ENCODE assay signal across 8 mouse cellular contexts in genomic region chr11:74771234-74771633, GRCm38 (mm10). TPM values are rescaled to one million over a fixed set of nuclear protein-coding genes. Genes with fewer than 3 reads are reported as not detected.
A peak's percentile ranks its signal among the peaks of the same experiment; 100 is the strongest.
DNase-seq lines count a peak whose midpoint lies in the region; ATAC-seq and TF ChIP-seq lines count a peak whose summit lies in the region.

No protein-coding gene starts in this region.

- peak overlapping the region; percentile 92 for H3K4me3 ChIP-seq in gastrocnemius, adult 2 months
- H3K4me3 ChIP-seq in CH12.LX (replicated peaks in 1 of 3; ENCODE audit: low read depth in 2 of 3, low read length in 2 of 3, poor library complexity in 1 of 3) = peak overlapping the region; percentile 79 to 88 (median 86)
- peak overlapping the region; percentile 91 for H3K4me3 ChIP-seq in embryonic facial prominence, embryonic 13.5 days
- H3K4me3 ChIP-seq in limb, embryonic 15.5 days = peak overlapping the region; percentile 86
- H3K4me3 ChIP-seq in stomach, embryonic 14.5 days (ENCODE audit: low read depth, low read length) = peak overlapping the region; percentile 54

- no peak for TF ChIP-seq CTCF in gastrocnemius, adult 2 months (IDR thresholded peaks at IDR 0.05)
- TF ChIP-seq CTCF in CH12.LX (conservative IDR thresholded peaks at IDR 0.05 in 1 of 2, IDR thresholded peaks at IDR 0.05 in 1 of 2; ENCODE audit: low read depth in 2 of 2, low read length in 2 of 2) = no peak

- peak overlapping the region; percentile 42 for H3K4me2 ChIP-seq in CH12.LX (ENCODE audit: insufficient read depth, low read depth, poor library complexity, severe bottlenecking)
- peak overlapping the region; percentile 77 for H3K4me2 ChIP-seq in embryonic facial prominence, embryonic 13.5 days
- peak overlapping the region; percentile 76 for H3K4me2 ChIP-seq in limb, embryonic 15.5 days
- peak overlapping the region; percentile 74 for H3K4me2 ChIP-seq in stomach, embryonic 14.5 days (replicated peaks; ENCODE audit: low read depth, low read length)

- H3K27ac ChIP-seq in gastrocnemius, adult 2 months = peak overlapping the region; percentile 89
- peak overlapping the region; percentile 81 for H3K27ac ChIP-seq in CH12.LX (ENCODE audit: insufficient read depth, low read depth)
- peak overlapping the region; percentile 96 for H3K27ac ChIP-seq in embryonic facial prominence, embryonic 13.5 days
- peak overlapping the region; percentile 95 for H3K27ac ChIP-seq in limb, embryonic 15.5 days
- H3K27ac ChIP-seq in stomach, embryonic 14.5 days (ENCODE audit: low read length) = peak overlapping the region; percentile 83

- TF ChIP-seq RAD21 in CH12.LX (IDR thresholded peaks at IDR 0.05; ENCODE audit: low read depth, low read length) = no peak

- no peak for TF ChIP-seq EP300 in CH12.LX (IDR thresholded peaks at IDR 0.05; ENCODE audit: low read length)

- H3K79me2 ChIP-seq in CH12.LX (replicated peaks; ENCODE audit: control insufficient read depth, extremely low read depth, insufficient read depth, poor library complexity, severe bottlenecking) = peaks cover 52% of the 10 kb centered on the region

- in situ Hi-C loops in CH12.LX (cut with MboI; ENCODE audit: low pct_ligation_motif_present, low pct_unique_long_range_greater_than_20kb, low sequenced_read_pairs) = no loop called here

- H3K4me1 ChIP-seq in CH12.LX (ENCODE audit: control insufficient read depth in 1 of 2, insufficient read depth in 2 of 2) = peaks cover 4 to 39% of the 10 kb centered on the region in 2 experiments
- peaks cover 20% of the 10 kb centered on the region for H3K4me1 ChIP-seq in embryonic facial prominence, embryonic 13.5 days
- peaks cover 15% of the 10 kb centered on the region for H3K4me1 ChIP-seq in limb, embryonic 15.5 days
- H3K4me1 ChIP-seq in stomach, embryonic 14.5 days (ENCODE audit: control insufficient read depth, insufficient read depth, low read length) = peaks cover 6% of the 10 kb centered on the region; the same call in 1 of the 2 replicates

- H3K9ac ChIP-seq in CH12.LX (ENCODE audit: insufficient read depth, low read depth) = peak overlapping the region; percentile 88
- H3K9ac ChIP-seq in embryonic facial prominence, embryonic 13.5 days = peak overlapping the region; percentile 91
- peak overlapping the region; percentile 80 for H3K9ac ChIP-seq in limb, embryonic 15.5 days
- H3K9ac ChIP-seq in stomach, embryonic 14.5 days (replicated peaks; ENCODE audit: low read depth, low read length) = peak overlapping the region; percentile 53

- DNase-seq in gastrocnemius, adult 2 months = no peak
- no peak for DNase-seq in gastrocnemius, postnatal 25 days
- peak; percentile 60 for DNase-seq in CH12.LX (ENCODE audit: extremely low read depth)
- no peak for DNase-seq in embryo, embryonic 10 days (ENCODE audit: low spot score)
- no peak for DNase-seq in right cerebral cortex, postnatal 36 days (ENCODE audit: low spot score in 2 of 2)

- H3K36me3 ChIP-seq in CH12.LX (replicated peaks in 1 of 2; ENCODE audit: control insufficient read depth in 1 of 2, insufficient read depth in 1 of 2, low read length in 1 of 2) = peaks cover 23 to 39% of the 10 kb centered on the region in 2 experiments
- peaks cover 32% of the 10 kb centered on the region for H3K36me3 ChIP-seq in embryonic facial prominence, embryonic 13.5 days
- H3K36me3 ChIP-seq in limb, embryonic 15.5 days = peaks cover 30% of the 10 kb centered on the region
- H3K36me3 ChIP-seq in stomach, embryonic 14.5 days (ENCODE audit: control insufficient read depth, insufficient read depth, low read length) = peaks cover 14% of the 10 kb centered on the region

- no peak for ATAC-seq in embryonic facial prominence, embryonic 13.5 days (ENCODE audit: insufficient number of reproducible peaks, insufficient read depth, low FRiP score, low TSS enrichment, low read depth)
- no peak for ATAC-seq in limb, embryonic 15.5 days (ENCODE audit: insufficient number of reproducible peaks, low FRiP score, low TSS enrichment, low read depth)
- no peak for ATAC-seq in stomach, embryonic 14.5 days (ENCODE audit: insufficient number of reproducible peaks, insufficient read depth, low FRiP score, low read depth)

- intact Hi-C loops in gastrocnemius, adult 2 months (cut with DNase I) = loop anchor here (2.0 kb wide), 1 partner anchor 48 kb away; no protein-coding TSS in a partner anchor

- no peaks in the 10 kb centered on the region for H3K9me3 ChIP-seq in CH12.LX (replicated peaks; ENCODE audit: low read length)
- no peaks in the 10 kb centered on the region for H3K9me3 ChIP-seq in embryonic facial prominence, embryonic 13.5 days
- H3K9me3 ChIP-seq in limb, embryonic 15.5 days = no peaks in the 10 kb centered on the region
- H3K9me3 ChIP-seq in stomach, embryonic 14.5 days (ENCODE audit: control insufficient read depth, low read depth, low read length) = no peaks in the 10 kb centered on the region

- 13% methylated on average over 8 of the region's 8 CpGs for WGBS in embryonic facial prominence, embryonic 13.5 days
- 11% methylated on average over 8 of the region's 8 CpGs for WGBS in limb, embryonic 15.5 days
- 13% methylated on average over 8 of the region's 8 CpGs for WGBS in stomach, embryonic 14.5 days

- TF ChIP-seq POLR2A in CH12.LX (IDR thresholded peaks at IDR 0.05; ENCODE audit: low read depth, low read length) = no peak

- no peaks in the 10 kb centered on the region for H3K27me3 ChIP-seq in CH12.LX (replicated peaks)
- no peaks in the 10 kb centered on the region for H3K27me3 ChIP-seq in embryonic facial prominence, embryonic 13.5 days
- no peaks in the 10 kb centered on the region for H3K27me3 ChIP-seq in limb, embryonic 15.5 days
- H3K27me3 ChIP-seq in stomach, embryonic 14.5 days (ENCODE audit: control insufficient read depth, insufficient read depth, low read length) = no peaks in the 10 kb centered on the region

- dilution Hi-C loops in CH12.LX (cut with MboI; ENCODE audit: extremely low pct_ligation_motif_present, extremely low pct_unique_long_range_greater_than_20kb, low sequenced_read_pairs) = no loop called here

TF ChIP-seq in CH12.LX, 34 proteins besides CTCF, POLR2A, EP300 and RAD21:
- TF ChIP-seq SMC3 (IDR thresholded peaks at IDR 0.05; ENCODE audit: low read depth, low read length) (no peak), ETS1 (conservative IDR thresholded peaks at IDR 0.05; ENCODE audit: low read depth, low read length) (no peak), GABPA (IDR thresholded peaks at IDR 0.05; ENCODE audit: insufficient replicate concordance, low read depth, low read length) (no peak), BHLHE40 (IDR thresholded peaks at IDR 0.05; ENCODE audit: low read depth, low read length) (peak; percentile 83), USF2 (conservative IDR thresholded peaks at IDR 0.05; ENCODE audit: low read depth, low read length) (0 out of 2 replicates have a peak, but pooled peaks have one; percentile 2), JUN (IDR thresholded peaks at IDR 0.05; ENCODE audit: insufficient read depth, low read depth, low read length) (no peak), MXI1 (IDR thresholded peaks at IDR 0.05; ENCODE audit: low read depth, low read length) (peak; percentile 69; the same call in 1 of the 2 replicates), SIN3A (IDR thresholded peaks at IDR 0.05; ENCODE audit: low read length) (peak; percentile 66), CHD1 (IDR thresholded peaks at IDR 0.05; ENCODE audit: low read depth, low read length) (peak; percentile 95; the same call in 1 of the 2 replicates), RCOR1 (conservative IDR thresholded peaks at IDR 0.05; ENCODE audit: low read depth, low read length) (no peak), ZKSCAN1 (IDR thresholded peaks at IDR 0.05; ENCODE audit: borderline replicate concordance, low read depth, low read length) (no peak)

RNA-seq across cellular contexts. Expression of gene Mettl16, which starts 0.6 kb away (rescaled TPM):
- total RNA-seq in gastrocnemius, adult 2 months (2021) = 10 to 100 TPM; 11.5 to 13.6 TPM
- total RNA-seq in gastrocnemius, postnatal 25 days (2021) = 10 to 100 TPM in 1 of 2 experiments, 1 to 10 TPM in 1; 8.4 to 10.9 TPM
- total RNA-seq in CH12.LX (2012; rRNA removed) = 79.3 and 100 TPM in 2 replicates
- 80.0 and 90.7 TPM in 2 replicates for total RNA-seq in CH12.LX (2014; rRNA removed)
- 111 and 119 TPM in 2 replicates for polyA plus RNA-seq in CH12.LX (2012; ENCODE audit: insufficient read length, low read depth)
- 58.4 and 61.8 TPM in 2 replicates for polyA plus RNA-seq in embryonic facial prominence, embryonic 13.5 days (2015; fragmentation: Nextera tagmentation; extraction: Ambion mirVana)
- 47.3 and 49.0 TPM in 2 replicates for polyA plus RNA-seq in limb, embryonic 15.5 days (2015; fragmentation: Nextera tagmentation; extraction: Ambion mirVana)
- 33.5 TPM in 2 replicates for polyA plus RNA-seq in stomach, embryonic 14.5 days (2014; fragmentation: Nextera tagmentation; extraction: Ambion mirVana)

RNA-seq across cellular contexts. Expression of gene Pafah1b1, which starts 46.8 kb away (rescaled TPM):
- total RNA-seq in gastrocnemius, adult 2 months (2021) = 100 to 1,000 TPM; 127 to 141 TPM
- total RNA-seq in gastrocnemius, postnatal 25 days (2021) = 100 to 1,000 TPM in 1 of 2 experiments, 10 to 100 TPM in 1; 96.4 to 101 TPM
- total RNA-seq in CH12.LX (2012; rRNA removed) = 53.9 and 54.5 TPM in 2 replicates
- total RNA-seq in CH12.LX (2014; rRNA removed) = 107 and 143 TPM in 2 replicates
- 136 and 140 TPM in 2 replicates for polyA plus RNA-seq in CH12.LX (2012; ENCODE audit: insufficient read length, low read depth)
- 54.3 and 55.0 TPM in 2 replicates for polyA plus RNA-seq in embryonic facial prominence, embryonic 13.5 days (2015; fragmentation: Nextera tagmentation; extraction: Ambion mirVana)
- polyA plus RNA-seq in limb, embryonic 15.5 days (2015; fragmentation: Nextera tagmentation; extraction: Ambion mirVana) = 44.7 and 46.2 TPM in 2 replicates
- polyA plus RNA-seq in stomach, embryonic 14.5 days (2014; fragmentation: Nextera tagmentation; extraction: Ambion mirVana) = 77.2 and 77.7 TPM in 2 replicates

RNA-seq across cellular contexts. Expression of gene Mnt, which starts 59.5 kb away (rescaled TPM):
- total RNA-seq in gastrocnemius, adult 2 months (2021) = 10 to 100 TPM in 1 of 2 experiments, 1 to 10 TPM in 1; 6.1 to 11.6 TPM
- 1 to 10 TPM; 5.3 to 5.6 TPM for total RNA-seq in gastrocnemius, postnatal 25 days (2021)
- total RNA-seq in CH12.LX (2012; rRNA removed) (3.6 and 4.7 TPM in 2 replicates), CH12.LX (2014; rRNA removed) (1.4 and 1.6 TPM in 2 replicates)
- polyA plus RNA-seq in CH12.LX (2012; ENCODE audit: insufficient read length, low read depth) = 29.0 and 30.6 TPM in 2 replicates
- 5.7 and 6.0 TPM in 2 replicates for polyA plus RNA-seq in embryonic facial prominence, embryonic 13.5 days (2015; fragmentation: Nextera tagmentation; extraction: Ambion mirVana)
- polyA plus RNA-seq in limb, embryonic 15.5 days (2015; fragmentation: Nextera tagmentation; extraction: Ambion mirVana) = 5.1 and 5.4 TPM in 2 replicates
- 4.3 and 5.3 TPM in 2 replicates for polyA plus RNA-seq in stomach, embryonic 14.5 days (2014; fragmentation: Nextera tagmentation; extraction: Ambion mirVana)
